Mouse (Mus musculus) C2C12 (cell line): ENCODE measurements around the gene Gm11042.

Experiments used
- CTCF ChIP-seq: IDR thresholded peaks from one replicate; pipeline ENCODE4 v1.5.1; 2011; ENCODE audit not compliant: control insufficient read depth, insufficient read depth, insufficient read length
- MAX ChIP-seq: IDR thresholded peaks from one replicate; pipeline ENCODE4 v1.6.1; 2011; ENCODE audit warnings: mild to moderate bottlenecking, control low read depth
- MYOG ChIP-seq: IDR thresholded peaks from one replicate; pipeline ENCODE4 v1.6.1; 2011; ENCODE audit not compliant: control insufficient read depth, insufficient read length; ENCODE audit errors: extremely low read depth

DNA sequence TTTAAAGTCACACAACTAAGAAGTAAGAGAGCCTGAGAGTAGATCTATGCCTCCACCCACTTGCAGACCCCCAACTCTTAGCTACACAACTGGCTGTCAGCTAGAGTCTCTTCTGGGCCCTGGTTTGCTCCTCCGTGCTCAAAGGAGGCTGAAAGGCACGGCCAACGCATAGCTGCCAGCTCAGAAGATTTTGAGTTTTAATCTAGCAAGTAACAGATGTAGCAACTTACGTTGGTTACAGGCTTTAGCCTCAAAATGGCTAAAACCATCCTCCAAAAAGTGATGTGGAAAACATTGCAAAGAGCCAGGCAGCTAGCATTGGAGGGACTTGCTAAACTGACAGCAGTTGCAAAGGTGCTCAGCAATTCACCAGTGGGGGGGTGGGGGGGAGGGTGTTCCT is 25.2 kb downstream of the Gm11042 start:
- TF ChIP-seq CTCF (no peak), MYOG (no peak), MAX (no peak)
